Mouse (Mus musculus) MEL (cell line): Measurements from ENCODE around the gene Sdc3. TPM values are rescaled to one million over a fixed set of nuclear protein-coding genes. Genes with fewer than 3 reads are reported as not detected.

Experiments
- DNase-seq: peaks from one replicate; pipeline ENCODE4 v3.0.0; 2011; ENCODE audit warnings: low read depth, low spot score
- H3K27ac ChIP-seq: 2 replicates; pipeline ENCODE4 v1.5.1; 2012; ENCODE audit warnings: low read depth, mild to moderate bottlenecking, control low read depth, low read length, moderate library complexity; ENCODE audit not compliant: control insufficient read depth
- H3K27me3 ChIP-seq, 2 experiments: fragments of 150-350 bp in 1 of 2; sonication (generic) in 1 of 2; 2 replicates each; pipeline ENCODE4 v1.6.1; 2012; ENCODE audit warnings: low read length in 2 of 2, mild to moderate bottlenecking in 2 of 2, improper control_type of control experiment in 1 of 2, moderate library complexity in 1 of 2; ENCODE audit not compliant: insufficient read depth in 2 of 2, control insufficient read depth in 1 of 2
- H3K36me3 ChIP-seq, 2 experiments: 2 replicates each; pipeline ENCODE4 v1.6.1; 2012 to 2014; ENCODE audit warnings: low read length in 2 of 2, improper control_type of control experiment in 1 of 2, inconsistent platforms in 1 of 2, mild to moderate bottlenecking in 1 of 2; ENCODE audit not compliant: insufficient read depth in 2 of 2, control insufficient read depth in 1 of 2
- H3K4me1 ChIP-seq, 2 experiments: fragments of 150-350 bp in 1 of 2; sonication (generic) in 1 of 2; 2 replicates each; pipeline ENCODE4 v1.6.1; 2012; ENCODE audit warnings: low read length in 2 of 2, improper control_type of control experiment in 1 of 2, mild to moderate bottlenecking in 1 of 2; ENCODE audit not compliant: insufficient read depth in 2 of 2, control insufficient read depth in 1 of 2
- H3K4me3 ChIP-seq, 2 experiments: fragments of 150-350 bp in 1 of 2; sonication (generic) in 1 of 2; 2 replicates each; pipeline ENCODE4 v1.5.1; 2012; ENCODE audit warnings: low read depth in 2 of 2, low read length in 2 of 2, mild to moderate bottlenecking in 2 of 2, moderate library complexity in 2 of 2, control low read depth in 1 of 2, improper control_type of control experiment in 1 of 2; ENCODE audit not compliant: control insufficient read depth in 1 of 2, insufficient read depth in 1 of 2
- H3K79me2 ChIP-seq: 2 replicates; pipeline ENCODE4 v1.6.1; 2012; ENCODE audit warnings: mild to moderate bottlenecking, low read length, moderate library complexity; ENCODE audit not compliant: control insufficient read depth, poor library complexity, insufficient read depth
- H3K9ac ChIP-seq: 2 replicates; pipeline ENCODE4 v1.6.1; 2012; ENCODE audit warnings: low read depth, mild to moderate bottlenecking, control low read depth, low read length, moderate library complexity; ENCODE audit not compliant: control insufficient read depth, poor library complexity, severe bottlenecking
- H3K9me3 ChIP-seq: fragments of 150-350 bp; sonication (generic); replicated peaks from 2 replicates; pipeline ENCODE4 v1.6.1; 2012; ENCODE audit warnings: mild to moderate bottlenecking, low read length, improper control_type of control experiment, moderate library complexity; ENCODE audit not compliant: insufficient read depth
- BHLHE40 ChIP-seq: IDR thresholded peaks from 2 replicates; pipeline ENCODE4 v1.6.1; 2012; ENCODE audit warnings: low read depth, mild to moderate bottlenecking, inconsistent platforms, low read length, improper control_type of control experiment, borderline replicate concordance
- CHD1 ChIP-seq: IDR thresholded peaks from 2 replicates; pipeline ENCODE4 v1.6.1; 2012; ENCODE audit warnings: low read depth, mild to moderate bottlenecking, inconsistent platforms, low read length, improper control_type of control experiment
- CTCF ChIP-seq, 3 experiments: IDR thresholded peaks in 2 of 3; conservative IDR thresholded peaks in 1 of 3; 2 replicates each; pipeline ENCODE4 v1.5.1; 2011 to 2012; ENCODE audit warnings: low read length in 3 of 3, low read depth in 2 of 3, mild to moderate bottlenecking in 2 of 3, improper control_type of control experiment in 1 of 3, inconsistent platforms in 1 of 3, mixed read lengths in 1 of 3, moderate library complexity in 1 of 3; ENCODE audit not compliant: control insufficient read depth in 1 of 3, insufficient read depth in 1 of 3, poor library complexity in 1 of 3, severe bottlenecking in 1 of 3
- E2F4 ChIP-seq: IDR thresholded peaks from 2 replicates; pipeline ENCODE4 v1.6.1; 2011; ENCODE audit warnings: low read depth, low read length, improper control_type of control experiment, borderline replicate concordance
- ELF1 ChIP-seq: IDR thresholded peaks from 2 replicates; pipeline ENCODE4 v1.6.1; 2014; ENCODE audit warnings: low read depth, mild to moderate bottlenecking, inconsistent platforms, low read length, improper control_type of control experiment, moderate library complexity
- EP300 ChIP-seq, 2 experiments: IDR thresholded peaks; 2 replicates each; pipeline ENCODE4 v1.6.1; 2011; ENCODE audit warnings: improper control_type of control experiment in 2 of 2, low read length in 2 of 2, low read depth in 1 of 2, mild to moderate bottlenecking in 1 of 2
- HCFC1 ChIP-seq: IDR thresholded peaks from 2 replicates; pipeline ENCODE4 v1.6.1; 2012; ENCODE audit warnings: low read depth, mild to moderate bottlenecking, inconsistent platforms, low read length, improper control_type of control experiment, moderate library complexity
- MAX ChIP-seq: IDR thresholded peaks from 2 replicates; pipeline ENCODE4 v1.6.1; 2011; ENCODE audit warnings: low read length, improper control_type of control experiment
- MAZ ChIP-seq: IDR thresholded peaks from 2 replicates; pipeline ENCODE4 v1.6.1; 2012; ENCODE audit warnings: low read depth, mild to moderate bottlenecking, inconsistent platforms, low read length, improper control_type of control experiment
- MXI1 ChIP-seq: IDR thresholded peaks from 2 replicates; pipeline ENCODE4 v1.6.1; 2011; ENCODE audit warnings: mild to moderate bottlenecking, low read depth, low read length, improper control_type of control experiment
- MYC ChIP-seq: IDR thresholded peaks from 2 replicates; pipeline ENCODE4 v1.6.1; 2011; ENCODE audit warnings: low read depth, mild to moderate bottlenecking, low read length, improper control_type of control experiment, moderate library complexity
- NRF1 ChIP-seq: IDR thresholded peaks from 2 replicates; pipeline ENCODE4 v1.6.1; 2014; ENCODE audit warnings: low read depth, mild to moderate bottlenecking, inconsistent platforms, low read length, improper control_type of control experiment, moderate library complexity; ENCODE audit not compliant: poor library complexity, insufficient read depth, severe bottlenecking
- POLR2A ChIP-seq, 2 experiments: IDR thresholded peaks; 2 replicates each; pipeline ENCODE4 v1.6.1; 2011 to 2012; ENCODE audit warnings: low read length in 2 of 2, mild to moderate bottlenecking in 2 of 2, control low read depth in 1 of 2, improper control_type of control experiment in 1 of 2, low read depth in 1 of 2, moderate library complexity in 1 of 2; ENCODE audit not compliant: control insufficient read depth in 1 of 2, insufficient read depth in 1 of 2, poor library complexity in 1 of 2
- POLR2AphosphoS2 ChIP-seq: IDR thresholded peaks from 2 replicates; pipeline ENCODE4 v1.6.1; 2011; ENCODE audit warnings: low read length, improper control_type of control experiment
- POLR2AphosphoS5 ChIP-seq: IDR thresholded peaks from 2 replicates; pipeline ENCODE4 v1.6.1; 2012; ENCODE audit warnings: low read depth, borderline replicate concordance, mild to moderate bottlenecking, inconsistent platforms, low read length, moderate library complexity, mixed read lengths
- RCOR1 ChIP-seq: IDR thresholded peaks from 2 replicates; pipeline ENCODE4 v1.6.1; 2012; ENCODE audit warnings: low read depth, mild to moderate bottlenecking, inconsistent platforms, low read length, improper control_type of control experiment
- TBP ChIP-seq: IDR thresholded peaks from 2 replicates; pipeline ENCODE4 v1.8.0; 2011; ENCODE audit warnings: low read depth, low read length, improper control_type of control experiment
- UBTF ChIP-seq: IDR thresholded peaks from 2 replicates; pipeline ENCODE4 v1.6.1; 2012; ENCODE audit warnings: low read depth, mild to moderate bottlenecking, inconsistent platforms, low read length, improper control_type of control experiment, moderate library complexity, borderline replicate concordance; ENCODE audit not compliant: insufficient read depth
- USF1 ChIP-seq: IDR thresholded peaks from 2 replicates; pipeline ENCODE4 v1.6.1; 2014; ENCODE audit warnings: low read depth, mild to moderate bottlenecking, inconsistent platforms, low read length, improper control_type of control experiment, moderate library complexity
- USF2 ChIP-seq, 2 experiments: IDR thresholded peaks; 2 replicates each; pipeline ENCODE4 v1.6.1; 2011 to 2012; ENCODE audit warnings: improper control_type of control experiment in 2 of 2, low read length in 2 of 2, borderline replicate concordance in 1 of 2, inconsistent platforms in 1 of 2, low read depth in 1 of 2, mild to moderate bottlenecking in 1 of 2; ENCODE audit not compliant: insufficient read depth in 1 of 2
- ZMIZ1 ChIP-seq: IDR thresholded peaks from 2 replicates; pipeline ENCODE4 v1.6.1; 2012; ENCODE audit warnings: low read depth, mild to moderate bottlenecking, inconsistent platforms, low read length, improper control_type of control experiment, moderate library complexity
- polyA plus RNA-seq, 2 experiments: library from polyadenylated mRNA; stranded (reverse) in 1 of 2; unstranded in 1 of 2; fragments of >175 nt in 1 of 2; fragments of >200 nt in 1 of 2; gene quantifications; 2 replicates each; pipeline versions ENCODE4 v1.2.1 to v1.2.4; 2012; ENCODE audit warnings: low replicate concordance in 2 of 2, low read depth in 1 of 2; ENCODE audit not compliant: insufficient read length in 2 of 2, insufficient read depth in 1 of 2, missing spikeins in 1 of 2
- total RNA-seq: library from RNA; depleted of rRNA; stranded (reverse); fragments of 300-350 nt; gene quantifications from 2 replicates; pipeline ENCODE4 v1.2.3, GENCODE M21; 2012

Sdc3 gene
- total and polyA plus RNA-seq, 3 experiments, result 0.46 to 6.7 TPM; not detected in 1

- Histone ChIP-seq H3K9ac (no peak overlapping the region), H3K36me3 (no peaks in the 10 kb centered on the region), H3K9me3 (no peaks in the 10 kb centered on the region), H3K4me3 (no peak overlapping the region), H3K79me2 (no peaks in the 10 kb centered on the region), H3K27ac (no peak overlapping the region), H3K27me3 (no peaks in the 10 kb centered on the region)
- DNase-seq, result no peak
- no peak for TF ChIP-seq MXI1
- no peak for TF ChIP-seq EP300 (IDR thresholded peaks at IDR 0.05; ENCODE audit: low read depth in 1 of 2, low read length in 2 of 2)
- no peak for TF ChIP-seq E2F4
- no peak for TF ChIP-seq POLR2AphosphoS5
- TF ChIP-seq TBP, result no peak
- TF ChIP-seq MAX, result no peak
- TF ChIP-seq HCFC1, result no peak
- TF ChIP-seq MAZ, result no peak
- no peak for TF ChIP-seq UBTF
- TF ChIP-seq MYC, result no peak
- TF ChIP-seq CTCF (IDR thresholded peaks at IDR 0.05 in 2 of 3, conservative IDR thresholded peaks at IDR 0.05 in 1 of 3; ENCODE audit: control insufficient read depth in 1 of 3, insufficient read depth in 1 of 3, low read depth in 2 of 3, low read length in 3 of 3, poor library complexity in 1 of 3, severe bottlenecking in 1 of 3), result no peak
- TF ChIP-seq POLR2A (IDR thresholded peaks at IDR 0.05; ENCODE audit: control insufficient read depth in 1 of 2, insufficient read depth in 1 of 2, low read depth in 1 of 2, low read length in 2 of 2, poor library complexity in 1 of 2), result no peak
- no peak for TF ChIP-seq CHD1
- no peak for TF ChIP-seq BHLHE40
- no peak for TF ChIP-seq ZMIZ1
- TF ChIP-seq NRF1, result no peak
- TF ChIP-seq, all 39 proteins: peak for 0
- no peaks in the 10 kb centered on the region for H3K4me1 ChIP-seq
Observed at GRCm38 (mm10) chr4:130813958-130814357, 21.6 kb downstream of the Sdc3 start.

GRCm38 (mm10) chr4:130814742-130815330 is 22.5 kb downstream of the Sdc3 start:
- no peaks in the 10 kb centered on the region for H3K4me1 ChIP-seq
- no peaks in the 10 kb centered on the region for H3K36me3 ChIP-seq
- DNase-seq, result no peak
- no peak overlapping the region for H3K27ac ChIP-seq
- H3K9ac ChIP-seq, result no peak overlapping the region
- no peaks in the 10 kb centered on the region for H3K79me2 ChIP-seq
- TF ChIP-seq ELF1 (no peak), POLR2AphosphoS2 (no peak), UBTF (no peak), POLR2A (IDR thresholded peaks at IDR 0.05; ENCODE audit: control insufficient read depth in 1 of 2, insufficient read depth in 1 of 2, low read depth in 1 of 2, low read length in 2 of 2, poor library complexity in 1 of 2) (no peak), USF2 (IDR thresholded peaks at IDR 0.05; ENCODE audit: borderline replicate concordance in 1 of 2, insufficient read depth in 1 of 2, low read depth in 1 of 2, low read length in 2 of 2) (no peak), RCOR1 (no peak), USF1 (no peak), E2F4 (no peak)
- TF ChIP-seq, all 39 proteins: peak for 0
- Histone ChIP-seq H3K9me3 (no peaks in the 10 kb centered on the region), H3K27me3 (no peaks in the 10 kb centered on the region), H3K4me3 (no peak overlapping the region)
